Mouse (Mus musculus) thymus, postnatal 10 days (tissue): ENCODE results near the gene Bpifa6.

Experiments
- DNase-seq, 2 experiments: peaks; one replicate each; pipeline ENCODE4 v3.0.0; 2021; ENCODE audit warnings: low spot score in 2 of 2

Bpifa6 gene

GRCm38 (mm10) chr2:154038932-154039331, 64.2 kb downstream of the Bpifa6 start:
- DNase-seq, result peak in 1 of 2 experiments; percentile 27

- no peak for DNase-seq
Measured at GRCm38 (mm10) chr2:154044743-154045142, 70.0 kb downstream of the Bpifa6 start.
